Mouse (Mus musculus) liver, postnatal 0 days (tissue): ENCODE measurements around the gene Tmem120b.

ENCODE experiments used
- CTCF ChIP-seq: sonication (generic); IDR thresholded peaks from 2 replicates; pipeline ENCODE4 v1.5.1; 2016; ENCODE audit warnings: antibody characterized with exemption, low read depth
- EP300 ChIP-seq: IDR thresholded peaks from 2 replicates; pipeline ENCODE4 v1.6.1; 2016; ENCODE audit warnings: antibody characterized with exemption, low read depth, mild to moderate bottlenecking

GRCm38 (mm10) chr5:123086501-123086900, 18.3 kb downstream of the Tmem120b start:
- no peak for TF ChIP-seq CTCF
- TF ChIP-seq EP300, result no peak
